Mouse (Mus musculus) urinary bladder, postnatal 36 days (tissue): ENCODE data around the gene Syt16.

Source experiments
- DNase-seq, 2 experiments: peaks; one replicate each; pipeline ENCODE4 v3.0.0; 2022; ENCODE audit warnings: low spot score in 2 of 2, mixed read lengths in 1 of 2

Gene Syt16

DNA sequence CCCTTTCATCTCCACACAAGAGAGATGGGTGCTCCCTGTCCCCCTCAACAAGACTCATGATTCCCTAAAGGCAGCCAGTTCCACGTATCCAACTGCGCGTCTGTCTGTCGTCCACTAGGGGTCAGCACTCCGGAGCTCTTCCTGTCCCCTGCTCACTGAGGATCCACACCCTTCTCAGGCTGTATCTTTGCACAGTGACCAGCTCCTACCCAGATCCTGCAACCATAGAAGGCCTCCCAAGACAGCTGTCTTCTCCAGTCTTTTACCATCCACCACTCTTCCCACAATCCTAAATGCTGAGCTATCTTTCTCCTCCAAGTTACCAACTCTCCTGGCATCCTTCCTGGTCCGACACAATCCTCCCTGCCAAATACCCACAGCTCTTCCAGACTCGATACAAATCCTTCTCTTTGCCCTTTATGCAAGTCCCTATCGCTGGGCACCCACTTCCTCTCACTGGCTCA is 12.0 kb downstream of the Syt16 start:
- peak in 1 of 2 experiments; percentile 15 for DNase-seq

DNA sequence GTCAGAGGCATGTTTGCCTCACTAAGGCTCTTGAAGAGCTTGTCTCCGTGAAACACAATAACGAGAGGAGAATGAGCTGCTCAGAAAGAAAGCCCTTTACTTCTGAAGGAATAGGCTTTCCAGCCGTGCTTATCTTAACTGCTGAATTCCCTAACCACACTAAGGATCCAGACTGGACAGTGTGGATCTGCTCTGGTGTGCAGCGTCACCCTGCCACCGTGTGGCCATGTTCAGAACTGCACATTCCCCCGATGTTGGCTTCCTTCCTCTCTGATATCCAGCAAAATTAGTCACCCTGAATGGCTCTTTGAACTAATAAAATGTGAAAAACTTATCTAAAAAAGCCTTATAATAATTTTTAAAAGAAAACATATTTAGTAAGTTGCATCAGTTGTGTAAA is 16.3 kb downstream of the Syt16 start:
- DNase-seq: peak; percentile 74 to 81

DNA sequence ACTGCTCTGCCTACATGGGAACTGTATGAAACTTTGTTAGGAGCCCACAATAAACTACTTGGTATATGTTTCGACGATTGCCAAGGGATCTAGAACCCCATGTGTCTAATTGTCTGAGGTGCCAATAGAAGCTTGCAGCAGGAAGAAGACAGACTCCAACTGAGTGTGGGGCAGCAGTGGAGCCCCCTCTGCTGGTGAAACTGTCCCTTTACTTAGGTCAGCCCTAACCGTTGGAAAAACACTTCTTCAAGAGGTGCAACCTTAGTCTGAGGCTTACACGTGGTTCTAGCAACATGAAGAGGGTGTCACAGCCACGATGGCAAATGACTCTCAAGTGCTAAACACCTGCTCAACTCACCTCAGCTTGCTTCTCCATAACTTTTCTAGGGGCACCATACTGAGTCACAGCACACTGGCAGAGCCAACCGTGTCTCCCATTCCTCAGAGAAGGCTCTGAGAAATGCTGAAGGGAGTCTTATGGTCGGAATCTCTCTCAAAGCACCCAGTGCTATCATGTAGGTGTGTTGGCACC is 17.3 kb downstream of the Syt16 start:
- DNase-seq: peak in 1 of 2 experiments; percentile 15

DNA sequence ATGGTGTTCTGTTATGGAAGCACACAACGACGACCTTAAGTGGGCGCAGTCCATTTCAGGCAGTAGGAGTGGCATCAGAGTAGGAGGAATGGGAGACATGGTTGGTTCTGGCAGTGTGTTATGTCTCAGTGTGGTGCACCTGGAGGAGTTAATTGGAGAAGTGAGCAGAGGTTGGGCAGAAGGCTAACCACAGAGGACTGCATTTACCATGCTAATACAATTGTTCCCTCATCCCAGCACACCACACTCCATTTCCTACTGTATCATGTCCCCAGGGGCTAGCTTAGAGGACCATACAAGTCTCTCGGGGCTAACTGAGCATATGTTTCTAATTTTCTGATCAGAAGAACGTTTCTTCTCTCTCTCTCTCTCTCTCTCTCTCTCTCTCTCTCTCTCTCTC is 18.0 kb downstream of the Syt16 start:
- DNase-seq: no peak

DNA sequence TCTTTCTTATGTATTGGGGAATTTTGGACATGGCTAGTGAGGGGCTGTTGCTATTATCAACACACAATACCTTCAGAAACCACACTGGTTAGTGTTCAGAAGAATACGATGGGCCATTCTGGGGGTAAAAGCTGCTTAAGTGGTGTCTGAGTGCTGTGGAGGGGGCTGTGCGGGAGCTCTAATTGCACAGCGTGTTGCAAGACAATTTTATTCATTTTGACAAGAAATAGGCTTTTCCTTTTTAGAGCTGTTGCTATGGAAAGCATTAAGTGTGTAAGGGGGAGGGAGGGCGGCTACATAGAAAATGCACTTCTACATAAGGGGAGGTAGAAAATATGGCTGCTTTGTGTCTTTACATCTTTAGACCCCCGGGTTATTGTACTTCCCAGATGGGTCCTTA is 25.8 kb downstream of the Syt16 start:
- no peak for DNase-seq

DNA sequence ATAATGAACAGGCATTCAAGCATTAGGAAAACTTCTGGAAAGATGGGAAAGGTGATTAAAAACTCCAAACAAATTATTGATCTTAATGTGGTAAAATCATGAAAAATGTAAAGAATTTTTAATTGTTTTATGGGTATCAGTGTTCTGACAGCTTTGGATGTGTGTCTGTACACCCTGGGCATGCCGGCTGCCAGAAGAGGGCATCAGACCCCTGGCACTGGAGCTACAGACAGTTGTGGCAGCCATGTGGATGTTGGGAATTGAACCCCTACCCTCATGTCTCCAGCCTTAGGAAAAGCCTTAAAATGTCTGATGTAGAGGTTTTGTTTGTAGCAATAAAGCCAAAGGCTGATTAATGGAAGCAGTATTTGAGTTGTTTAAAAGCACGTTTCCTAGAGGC is 27.5 kb downstream of the Syt16 start:
- no peak for DNase-seq

DNA sequence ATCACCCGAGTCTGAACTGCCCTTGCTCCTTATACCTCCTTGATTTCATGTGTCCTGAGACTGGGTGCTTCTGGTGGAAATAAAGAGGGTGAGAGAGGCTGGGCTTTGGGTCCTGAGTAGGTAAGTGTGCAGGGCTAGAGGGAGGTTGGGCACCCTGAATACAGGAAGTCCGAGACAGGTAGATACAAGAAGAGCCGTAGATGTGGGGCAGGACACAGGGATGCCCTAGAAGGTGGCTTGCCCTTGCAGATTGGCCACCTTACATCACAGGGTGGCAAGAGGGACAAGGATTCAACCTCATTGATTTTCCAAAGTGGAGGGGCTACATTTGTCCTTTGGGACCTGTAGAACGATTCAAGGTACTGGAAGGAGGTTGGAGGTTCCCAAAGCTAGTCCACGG is 45.8 kb downstream of the Syt16 start:
- DNase-seq: no peak

DNA sequence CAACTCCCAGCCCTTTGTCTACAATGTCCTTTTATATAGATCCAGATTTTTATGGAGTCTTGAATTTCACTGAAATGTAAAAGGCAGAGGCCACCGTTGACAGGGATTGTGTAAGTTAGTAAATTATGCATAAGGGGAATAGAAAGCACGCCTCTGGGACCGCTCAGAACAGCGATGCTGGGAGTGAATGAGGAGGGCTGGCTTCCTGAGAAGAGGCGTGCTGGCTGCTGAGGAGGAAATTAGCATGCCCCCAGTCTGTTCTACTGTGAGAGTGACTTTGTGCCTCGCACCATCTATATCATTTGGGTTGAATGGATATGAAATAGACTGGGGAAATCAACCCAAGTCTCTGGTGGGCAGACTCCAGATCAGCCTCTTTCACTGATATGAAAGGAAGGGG is 46.3 kb downstream of the Syt16 start:
- no peak for DNase-seq

DNA sequence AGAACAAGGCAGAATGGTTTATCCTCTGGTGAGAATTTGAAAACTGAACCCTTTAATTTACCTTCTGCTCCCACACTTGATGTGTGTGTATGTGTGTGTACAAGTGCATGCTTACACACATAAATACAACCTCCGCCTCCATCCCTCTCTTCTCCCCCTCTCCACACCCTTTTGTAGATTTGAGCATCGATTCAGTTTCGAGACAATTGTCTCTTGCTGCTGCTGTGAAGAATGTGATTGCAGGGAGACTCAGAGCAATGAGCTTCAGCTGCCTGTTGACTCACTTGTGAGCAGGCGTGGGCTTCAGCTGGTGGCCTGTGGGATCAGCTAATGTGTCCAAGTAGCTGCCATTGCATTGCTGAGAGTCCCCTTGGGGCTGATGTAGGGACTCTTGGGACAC is 46.8 kb downstream of the Syt16 start:
- DNase-seq: no peak

DNA sequence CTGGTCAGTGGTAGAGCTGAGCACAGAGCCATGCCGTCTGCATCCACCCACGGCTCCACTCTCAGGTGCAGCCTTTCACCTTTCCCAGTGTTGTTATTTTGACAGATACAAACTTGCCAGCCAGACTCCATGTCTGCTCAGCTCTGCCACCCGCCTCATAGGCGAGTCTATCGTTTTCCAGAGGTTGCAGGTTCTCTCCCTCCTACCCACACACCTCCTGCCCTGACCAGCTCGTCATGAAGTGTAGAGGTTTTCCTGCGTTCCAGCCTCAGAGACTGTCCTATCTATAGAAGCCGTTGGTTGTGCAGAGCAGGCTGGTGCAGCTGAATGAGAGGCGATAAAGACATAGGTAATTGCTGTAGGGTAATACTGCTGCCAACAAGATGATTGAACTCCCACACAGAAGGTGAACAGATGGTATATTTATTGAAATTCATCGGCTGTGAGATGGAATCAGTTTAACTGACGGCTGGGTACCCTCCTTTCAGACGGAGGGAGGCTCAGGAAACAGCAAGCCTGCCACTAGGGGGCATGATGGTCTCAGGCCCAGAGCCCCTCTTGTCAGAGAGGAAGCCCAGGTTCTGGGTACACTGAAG is 58.0 kb downstream of the Syt16 start:
- peak; percentile 41 to 44 for DNase-seq

DNA sequence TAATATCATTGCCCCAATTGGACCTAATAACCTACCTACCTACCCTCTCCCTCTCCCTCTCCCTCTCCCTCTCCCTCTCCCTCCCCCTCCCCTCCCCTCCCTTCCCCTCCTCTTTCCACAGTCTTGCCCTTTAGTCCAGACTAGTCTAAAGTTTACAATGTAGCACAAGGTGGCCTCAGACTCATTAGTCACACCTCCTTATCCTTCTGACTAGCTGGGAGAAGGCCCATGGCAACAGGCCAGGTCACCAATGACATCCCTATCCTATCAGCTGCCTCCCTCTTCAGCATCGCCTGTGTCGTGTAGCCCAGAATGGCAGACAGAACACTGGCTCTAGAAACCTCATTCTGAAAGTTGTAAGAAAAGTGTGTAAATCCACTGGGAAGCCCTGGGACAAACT is 58.7 kb downstream of the Syt16 start:
- DNase-seq: no peak

DNA sequence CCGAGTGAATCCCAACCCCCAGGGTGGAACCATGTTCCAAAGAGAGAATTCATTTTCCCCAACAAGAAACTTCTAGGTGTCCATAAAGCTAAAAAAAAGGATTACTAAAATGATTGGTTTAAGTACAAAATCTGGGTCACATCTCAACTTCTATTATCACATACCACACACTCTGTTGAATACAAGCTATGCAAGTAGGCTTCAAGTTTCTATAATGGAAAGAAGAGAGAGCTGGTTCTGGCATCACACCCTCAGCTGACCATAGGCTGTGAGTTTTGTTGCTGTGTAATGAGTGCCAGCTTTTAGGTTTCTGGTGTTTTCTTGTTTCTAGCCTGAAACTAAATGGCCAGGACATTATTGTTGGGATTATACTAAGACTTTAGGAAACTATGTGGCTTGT is 65.1 kb downstream of the Syt16 start:
- no peak for DNase-seq

DNA sequence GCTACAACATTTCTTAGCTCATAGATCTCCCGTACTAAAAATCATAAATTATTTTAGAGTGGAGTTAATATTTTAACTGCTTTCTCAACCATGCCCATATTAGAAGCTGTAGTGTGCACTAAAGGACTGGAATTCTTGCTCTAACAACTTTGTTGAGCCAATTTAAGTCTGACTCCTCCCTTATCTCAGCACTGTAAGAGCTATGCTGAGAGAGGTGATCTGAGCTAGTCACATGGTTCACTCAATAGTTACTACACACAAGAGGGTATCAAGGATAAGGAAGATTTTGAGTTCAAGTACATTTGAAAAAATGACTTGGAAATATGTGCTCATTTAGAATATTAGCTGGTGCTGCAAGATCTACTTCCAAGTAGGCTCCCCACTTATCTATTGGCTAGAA is 71.5 kb downstream of the Syt16 start:
- no peak for DNase-seq

DNA sequence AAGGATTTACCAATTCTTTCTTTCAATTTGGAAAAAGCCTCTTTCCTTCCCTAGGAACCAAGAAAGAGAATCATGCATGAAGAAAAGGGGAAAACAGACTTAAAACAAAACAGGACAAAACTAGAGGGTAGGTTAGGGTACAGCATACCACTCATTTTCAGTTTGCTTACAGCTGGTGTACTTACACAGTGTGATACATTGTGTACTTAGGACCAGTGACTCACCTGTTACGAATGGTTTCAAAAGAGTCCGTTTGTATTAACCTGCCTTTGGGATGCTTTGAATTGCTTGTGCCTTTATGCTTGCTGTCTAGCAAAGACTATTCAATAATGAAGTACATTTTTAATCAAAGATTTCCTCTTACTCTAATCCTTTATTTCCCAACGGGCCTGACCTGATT is 78.1 kb downstream of the Syt16 start:
- DNase-seq: no peak

DNA sequence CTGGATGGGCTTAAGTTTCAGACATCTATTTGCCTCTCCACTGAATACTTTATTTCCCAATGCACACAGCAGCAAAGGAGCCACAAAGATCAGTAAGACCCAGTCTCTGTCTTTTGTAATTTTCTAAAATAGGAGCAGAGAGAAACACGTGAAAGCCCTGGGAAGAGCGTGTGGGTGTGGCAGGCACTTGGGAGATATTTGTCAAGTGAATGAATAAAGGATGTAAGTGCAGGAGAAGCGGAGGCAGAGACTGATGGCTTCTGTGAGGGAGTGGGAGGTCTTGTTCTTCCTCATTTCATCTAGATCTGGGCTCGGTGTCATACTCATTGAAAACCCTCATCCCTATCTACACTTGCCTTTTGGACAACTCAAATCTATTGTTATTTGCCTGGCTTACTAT is 78.6 kb downstream of the Syt16 start:
- no peak for DNase-seq

DNA sequence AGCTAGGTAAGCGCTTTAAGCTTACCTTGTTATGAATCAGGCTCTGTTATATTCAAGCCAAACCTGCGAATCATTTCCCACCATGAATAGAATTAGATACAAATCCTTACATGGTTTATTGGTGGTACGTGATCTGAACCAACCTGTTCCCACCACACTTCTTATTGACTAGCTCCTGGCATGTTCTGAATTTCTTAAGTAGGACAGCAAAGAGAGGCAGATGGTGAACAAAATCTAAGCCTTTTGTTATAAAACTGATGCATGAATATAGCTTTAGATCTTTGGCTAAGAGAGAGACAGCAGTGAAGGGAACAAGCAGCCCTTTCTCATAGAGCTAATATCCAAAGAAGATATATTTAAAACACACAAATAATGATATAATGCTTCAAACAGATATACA is 83.7 kb downstream of the Syt16 start:
- no peak for DNase-seq

DNA sequence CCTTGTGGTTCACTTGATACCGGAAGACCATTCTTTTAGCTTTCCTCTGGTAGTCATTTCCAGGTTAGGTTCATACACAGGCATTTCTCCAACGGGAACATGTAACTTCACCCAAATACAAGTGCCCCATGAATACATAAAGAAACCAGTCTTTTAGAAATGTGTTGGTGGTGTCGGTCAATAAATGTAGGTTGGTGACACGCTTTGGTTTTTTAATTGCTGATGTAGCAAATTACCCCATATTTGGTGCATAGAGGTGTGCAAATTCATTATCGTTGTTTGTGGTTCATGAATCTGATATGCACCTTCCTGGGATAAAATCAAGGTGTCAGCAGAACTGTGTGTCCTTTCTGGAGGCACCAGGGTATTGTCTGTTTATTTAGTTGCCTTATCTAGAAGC is 86.9 kb downstream of the Syt16 start:
- DNase-seq: no peak

DNA sequence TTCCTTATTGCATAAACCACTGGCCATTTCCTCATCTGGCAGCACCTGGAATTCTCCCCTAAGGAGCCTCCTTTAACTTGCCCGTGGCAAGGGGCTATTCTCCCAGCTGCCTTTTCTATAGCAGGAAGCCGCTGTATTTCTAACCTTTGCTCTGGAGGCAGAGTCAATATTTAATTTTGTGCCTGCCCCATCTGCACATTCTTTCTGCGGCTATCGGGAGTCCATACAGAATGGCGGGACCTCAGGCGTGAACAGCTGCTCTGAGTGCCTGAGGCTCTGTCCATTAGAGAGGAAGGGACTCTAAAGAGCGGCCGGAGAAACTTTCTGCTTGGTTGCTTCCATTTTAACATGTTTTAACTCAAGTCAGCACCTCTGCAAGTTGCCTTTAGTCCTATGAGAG is 89.6 kb downstream of the Syt16 start:
- DNase-seq: peak in 1 of 2 experiments; percentile 7

DNA sequence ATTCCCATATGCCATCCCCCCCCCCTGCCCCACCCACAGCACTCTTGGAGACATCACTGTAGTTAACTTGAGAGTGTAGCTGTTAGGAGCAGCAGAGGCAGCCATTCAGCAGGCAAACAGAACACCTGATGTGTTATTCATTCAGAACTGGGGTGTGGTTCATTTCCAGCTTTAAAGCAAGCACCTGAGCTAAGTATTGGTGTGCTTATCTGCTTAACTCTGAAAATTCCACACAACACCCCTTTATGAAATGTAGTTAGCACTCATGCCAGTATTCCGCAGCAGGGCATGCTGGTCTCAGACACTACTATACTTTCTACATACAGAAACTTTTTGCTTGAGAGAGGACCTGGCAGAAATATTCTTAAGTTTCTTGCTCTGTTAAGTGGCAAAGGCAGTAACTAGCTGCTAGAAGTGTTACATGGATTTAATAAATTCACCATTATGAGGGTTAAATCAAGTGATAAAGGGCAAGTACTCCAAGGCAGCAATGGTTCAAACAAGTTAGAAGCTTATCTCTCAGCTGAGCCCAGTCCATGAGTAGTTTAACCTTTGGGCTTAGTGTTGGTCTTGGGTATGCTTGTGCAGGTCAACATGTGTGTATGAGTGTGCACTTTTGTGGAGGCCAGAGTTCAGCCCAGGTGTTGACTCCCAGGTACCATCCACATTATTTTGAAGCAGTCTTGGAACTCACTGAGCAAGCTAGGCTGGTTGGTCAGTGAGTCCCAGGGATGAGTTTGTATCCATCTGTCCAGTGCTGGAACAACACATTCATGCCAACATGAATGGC is 92.1 kb downstream of the Syt16 start:
- no peak for DNase-seq

DNA sequence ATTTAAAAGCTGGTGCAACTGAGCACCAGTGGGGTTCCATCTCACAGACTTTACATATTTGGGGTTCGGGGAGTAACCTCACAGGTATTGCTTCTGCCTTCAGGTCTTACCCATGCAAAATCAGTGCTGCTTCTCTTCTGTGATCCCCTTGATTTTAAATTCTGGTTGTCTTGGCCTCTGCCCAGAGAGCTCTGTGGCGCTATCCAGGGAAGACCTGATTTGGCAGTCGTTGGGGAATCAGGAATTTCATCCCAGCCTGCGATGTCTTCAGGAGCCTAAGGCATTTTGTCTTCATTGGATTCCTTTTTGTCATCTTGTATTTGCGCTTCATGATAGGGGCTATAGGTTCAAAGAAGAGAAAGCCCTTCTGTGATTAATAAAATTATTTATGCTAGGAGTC is 95.1 kb downstream of the Syt16 start:
- no peak for DNase-seq

DNA sequence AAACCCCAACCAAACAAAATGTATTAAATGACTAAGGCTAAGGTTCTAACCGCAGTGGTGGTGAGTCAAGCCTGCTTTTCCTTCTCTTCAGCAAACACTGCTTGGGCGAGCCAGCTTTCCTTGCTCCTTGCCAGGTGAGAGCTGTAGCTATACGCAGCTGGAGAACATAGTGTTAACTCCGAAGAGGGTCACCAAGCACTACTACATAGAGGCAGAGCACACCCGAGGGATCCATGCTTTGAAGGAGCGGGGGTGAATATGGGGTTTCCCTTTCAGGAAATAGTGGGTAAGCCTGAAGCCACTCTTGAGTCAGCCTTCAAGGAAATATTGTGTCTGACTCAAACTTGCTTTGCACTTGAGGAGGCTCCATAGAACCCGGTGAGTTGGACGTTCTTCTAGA is 95.6 kb downstream of the Syt16 start:
- DNase-seq: peak; percentile 30 to 35

DNA sequence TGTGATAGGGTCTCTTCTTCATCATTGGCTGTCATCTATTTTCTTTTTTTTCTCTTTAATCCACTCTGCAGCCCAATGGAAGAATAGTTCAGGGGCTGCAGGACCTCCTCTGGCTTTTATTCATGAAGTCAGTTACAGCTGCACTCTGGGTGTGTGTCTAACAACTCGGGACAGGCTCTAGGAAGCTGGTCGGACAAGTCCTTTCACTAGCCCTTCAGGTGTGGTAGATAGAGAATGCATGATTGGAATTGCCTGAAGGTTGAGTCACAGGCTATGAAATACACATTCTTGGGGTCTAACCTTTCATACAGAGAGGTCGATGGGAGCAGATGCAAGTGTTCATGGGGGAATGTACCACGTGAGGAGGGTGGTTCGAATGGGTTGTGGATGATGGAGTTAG is 97.2 kb downstream of the Syt16 start:
- DNase-seq: peak; percentile 19 to 33

DNA sequence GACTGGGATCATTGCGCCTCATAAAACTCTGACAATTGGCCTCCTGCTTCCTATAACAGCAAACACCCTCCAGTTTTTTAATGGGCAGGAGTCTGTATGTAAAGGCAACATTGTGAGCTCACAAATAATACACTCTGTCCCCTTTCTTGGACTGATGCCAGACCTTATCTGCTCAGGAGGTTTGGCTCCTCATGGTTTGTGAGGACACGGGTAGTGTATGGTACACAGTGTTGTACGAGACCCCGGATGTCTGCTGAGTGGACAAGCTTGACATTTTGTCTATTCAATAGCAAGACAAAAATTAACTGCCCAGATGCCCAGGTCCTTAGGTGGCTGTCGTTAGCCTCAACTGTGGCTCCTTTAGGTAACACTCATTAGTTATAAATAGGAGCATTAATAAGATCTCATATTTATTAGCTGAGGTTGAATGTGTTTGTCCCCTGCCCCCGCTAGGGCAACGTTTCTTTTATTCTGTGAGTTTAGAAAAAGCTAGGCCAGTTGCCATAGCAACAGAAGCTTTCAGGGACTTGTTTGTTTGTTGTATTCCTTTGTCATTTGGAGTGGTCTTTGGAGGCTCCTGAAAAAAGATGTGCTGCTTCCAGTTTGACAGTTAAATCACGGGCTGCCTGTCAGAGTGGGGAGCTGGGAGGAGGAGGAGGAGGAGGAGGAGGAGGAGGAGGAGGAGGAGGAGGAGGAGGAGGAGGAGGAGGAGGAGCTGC is 101.3 kb downstream of the Syt16 start:
- DNase-seq: no peak
